Mouse (Mus musculus) forebrain, embryonic 11.5 days (tissue): Measurements from ENCODE around the gene Dao. TPM values are rescaled to one million over a fixed set of nuclear protein-coding genes. Genes with fewer than 3 reads are reported as not detected.

ENCODE experiments used
- ATAC-seq: fragments of 200-750 bp; cut with Nextera tagmentation; replicated peaks from 2 replicates; pipeline ENCODE4 v1.8.0; 2017; ENCODE audit warnings: moderate TSS enrichment; ENCODE audit not compliant: low FRiP score
- DNase-seq: peaks from one replicate; pipeline ENCODE4 v3.0.0-alpha.2; 2017; ENCODE audit warnings: low spot score
- H3K27ac ChIP-seq: fragments of 300-500 bp; sonication (generic); 2 replicates; pipeline ENCODE4 v1.5.1; 2014; ENCODE audit warnings: low read depth, low read length
- H3K27me3 ChIP-seq: fragments of 300-500 bp; sonication (generic); 2 replicates; pipeline ENCODE4 v1.6.1; 2014; ENCODE audit warnings: mild to moderate bottlenecking, low read length, mixed read lengths; ENCODE audit not compliant: control insufficient read depth, insufficient read depth
- H3K36me3 ChIP-seq: fragments of 300-500 bp; sonication (generic); 2 replicates; pipeline ENCODE4 v1.6.1; 2014; ENCODE audit warnings: mild to moderate bottlenecking, low read length, moderate library complexity, mixed read lengths; ENCODE audit not compliant: control insufficient read depth, insufficient read depth
- H3K4me1 ChIP-seq: fragments of 300-500 bp; sonication (generic); replicated peaks from 2 replicates; pipeline ENCODE4 v1.6.1; 2014; ENCODE audit warnings: low read length, mixed read lengths; ENCODE audit not compliant: control insufficient read depth, insufficient read depth
- H3K4me2 ChIP-seq: fragments of 300-500 bp; sonication (generic); 2 replicates; pipeline ENCODE4 v1.6.1; 2014; ENCODE audit warnings: low read depth, mild to moderate bottlenecking, low read length, moderate library complexity, mixed read lengths; ENCODE audit not compliant: severe bottlenecking
- H3K4me3 ChIP-seq: fragments of 300-500 bp; sonication (generic); 2 replicates; pipeline ENCODE4 v1.5.1; 2014; ENCODE audit warnings: low read depth, low read length
- H3K9ac ChIP-seq: fragments of 300-500 bp; sonication (generic); 2 replicates; pipeline ENCODE4 v1.6.1; 2014; ENCODE audit warnings: low read length
- H3K9me3 ChIP-seq: fragments of 300-500 bp; sonication (generic); 2 replicates; pipeline ENCODE4 v1.6.1; 2016; ENCODE audit warnings: low read length, mixed read lengths; ENCODE audit not compliant: control insufficient read depth
- WGBS: fragments of 180-500 bp; shearing (Covaris S2); extraction: QIAGEN DNeasy Blood & Tissue Kit; methylation state at CpG from one replicate; pipeline ENCODE4 v1.1.7; 2014; 5-methylcytosine and 5-hydroxymethylcytosine counted together
- polyA plus RNA-seq: library from polyadenylated mRNA; unstranded; fragments of >200 nt; fragmentation: Nextera tagmentation; extraction: Ambion mirVana; gene quantifications from 2 replicates; pipeline ENCODE4 v1.2.1, GENCODE M21; 2014

The Dao gene
- polyA plus RNA-seq, 1 experiment from 2014 or later, result not detected

- Histone ChIP-seq H3K27ac (no peak overlapping the region), H3K36me3 (no peaks in the 10 kb centered on the region), H3K27me3 (no peaks in the 10 kb centered on the region), H3K9ac (no peak overlapping the region), H3K4me3 (no peak overlapping the region), H3K4me1 (peaks cover 7% of the 10 kb centered on the region; the same call in 1 of the 2 replicates), H3K9me3 (no peaks in the 10 kb centered on the region; the same call in 1 of the 2 replicates), H3K4me2 (no peak overlapping the region)
- DNase-seq (no peak), ATAC-seq (no peak)
- 57% methylated on average over 2 of the region's 2 CpGs for WGBS
Observed at GRCm38 (mm10) chr5:113996458-113996857, 7.0 kb upstream of the Dao start.

GRCm38 (mm10) chr5:113999382-113999781 is 4.1 kb upstream of the Dao start:
- no peak for DNase-seq
- 72% methylated on average over 5 of the region's 5 CpGs for WGBS
- H3K27ac ChIP-seq, result no peak overlapping the region

GRCm38 (mm10) chr5:114004573-114004972 is 1.1 kb downstream of the Dao start:
- Histone ChIP-seq H3K9ac (no peak overlapping the region), H3K27me3 (no peaks in the 10 kb centered on the region), H3K4me2 (no peak overlapping the region), H3K4me1 (no peaks in the 10 kb centered on the region), H3K9me3 (no peaks in the 10 kb centered on the region; the same call in 1 of the 2 replicates), H3K4me3 (no peak overlapping the region), H3K36me3 (no peaks in the 10 kb centered on the region), H3K27ac (no peak overlapping the region)
- WGBS, result 85% methylated on average over 11 of the region's 11 CpGs
- ATAC-seq (no peak), DNase-seq (no peak)

More at GRCm38 (mm10) chr5:113999382-113999781, 4.1 kb upstream of the Dao start:
- Histone ChIP-seq H3K9me3 (no peaks in the 10 kb centered on the region; the same call in 1 of the 2 replicates), H3K4me3 (no peak overlapping the region), H3K9ac (no peak overlapping the region), H3K4me2 (no peak overlapping the region), H3K36me3 (no peaks in the 10 kb centered on the region), H3K4me1 (no peaks in the 10 kb centered on the region), H3K27me3 (no peaks in the 10 kb centered on the region)
- ATAC-seq, result no peak

- no peaks in the 10 kb centered on the region for H3K27me3 ChIP-seq
- no peak overlapping the region for H3K27ac ChIP-seq
- no peak overlapping the region for H3K9ac ChIP-seq
- 81% methylated on average over 5 of the region's 5 CpGs for whole genome bisulfite sequencing
- no peak overlapping the region for H3K4me3 ChIP-seq
- ATAC-seq (no peak), DNase-seq (no peak)
- no peak overlapping the region for H3K4me2 ChIP-seq
- H3K36me3 ChIP-seq, result no peaks in the 10 kb centered on the region
- H3K4me1 ChIP-seq, result no peaks in the 10 kb centered on the region
- no peaks in the 10 kb centered on the region; the same call in 1 of the 2 replicates for H3K9me3 ChIP-seq
Observed at GRCm38 (mm10) chr5:114005100-114005499, 1.6 kb downstream of the Dao start.

DNA sequence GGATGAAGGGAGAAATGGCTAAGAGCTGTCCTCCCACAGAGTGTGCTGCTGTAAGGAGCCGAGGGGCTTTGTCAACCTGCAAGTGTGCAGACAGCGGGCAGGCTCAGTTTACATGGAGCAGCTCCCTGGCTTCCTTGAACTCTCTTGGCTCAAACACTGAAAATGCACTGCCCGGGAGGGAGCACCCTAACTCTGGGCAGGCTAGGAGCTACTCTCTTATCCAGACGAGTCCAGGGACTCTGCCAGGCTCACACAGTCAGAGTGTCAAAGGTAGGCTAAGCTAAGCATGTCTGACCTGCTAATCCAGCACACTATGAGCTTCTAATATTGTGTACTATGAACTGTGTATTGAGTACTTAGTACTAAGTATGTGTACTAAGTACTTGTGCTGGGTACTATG is 3.5 kb downstream of the Dao start:
- Histone ChIP-seq H3K27ac (no peak overlapping the region), H3K9ac (no peak overlapping the region), H3K27me3 (no peaks in the 10 kb centered on the region), H3K36me3 (no peaks in the 10 kb centered on the region), H3K9me3 (no peaks in the 10 kb centered on the region), H3K4me3 (no peak overlapping the region), H3K4me1 (no peaks in the 10 kb centered on the region), H3K4me2 (no peak overlapping the region)
- 77% methylated on average over 4 of the region's 4 CpGs for WGBS
- no peak for ATAC-seq
- DNase-seq, result no peak

DNA sequence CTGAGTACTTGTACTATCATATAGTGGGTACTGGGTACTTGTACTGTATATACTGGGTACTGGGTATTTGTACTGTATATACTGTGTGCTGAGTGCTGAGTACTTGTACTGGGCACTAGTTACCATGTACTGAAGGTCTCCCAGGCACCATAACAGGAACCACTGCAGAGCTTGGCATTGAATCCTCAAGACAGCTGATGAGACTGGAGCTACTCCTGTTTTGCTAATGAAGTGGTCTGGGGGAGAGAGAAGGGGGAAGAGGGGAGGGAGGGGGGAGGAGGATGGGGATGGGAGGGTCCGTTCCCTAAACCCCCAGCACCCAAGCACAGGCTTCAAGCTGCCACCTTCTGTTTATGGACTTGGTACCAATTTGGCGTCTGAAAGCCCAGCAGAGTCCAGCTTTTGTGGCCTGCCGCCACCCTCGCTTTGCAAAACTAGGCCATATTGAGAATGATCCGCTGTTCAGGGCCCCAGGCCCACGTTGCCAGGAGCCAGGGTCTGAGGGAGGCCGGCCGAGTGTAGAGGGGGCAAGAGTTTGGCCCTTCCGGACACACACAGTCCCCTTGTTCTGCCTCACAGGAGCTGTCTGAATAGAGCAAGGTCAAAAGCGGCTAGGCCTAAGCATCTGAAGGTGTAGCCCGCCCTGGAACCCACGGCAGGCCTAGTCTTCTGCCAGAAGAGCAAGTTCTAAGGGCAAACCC is 4.4 kb downstream of the Dao start:
- Histone ChIP-seq H3K9me3 (no peaks in the 10 kb centered on the region), H3K4me3 (no peak overlapping the region), H3K27me3 (no peaks in the 10 kb centered on the region), H3K9ac (no peak overlapping the region), H3K36me3 (no peaks in the 10 kb centered on the region), H3K27ac (no peak overlapping the region), H3K4me1 (no peaks in the 10 kb centered on the region), H3K4me2 (no peak overlapping the region)
- DNase-seq (no peak), ATAC-seq (no peak)
- 83% methylated on average over 12 of the region's 12 CpGs for WGBS

- 73% methylated on average over 4 of the region's 4 CpGs for WGBS
Observed at GRCm38 (mm10) chr5:114009049-114009448, 5.5 kb downstream of the Dao start.

DNA sequence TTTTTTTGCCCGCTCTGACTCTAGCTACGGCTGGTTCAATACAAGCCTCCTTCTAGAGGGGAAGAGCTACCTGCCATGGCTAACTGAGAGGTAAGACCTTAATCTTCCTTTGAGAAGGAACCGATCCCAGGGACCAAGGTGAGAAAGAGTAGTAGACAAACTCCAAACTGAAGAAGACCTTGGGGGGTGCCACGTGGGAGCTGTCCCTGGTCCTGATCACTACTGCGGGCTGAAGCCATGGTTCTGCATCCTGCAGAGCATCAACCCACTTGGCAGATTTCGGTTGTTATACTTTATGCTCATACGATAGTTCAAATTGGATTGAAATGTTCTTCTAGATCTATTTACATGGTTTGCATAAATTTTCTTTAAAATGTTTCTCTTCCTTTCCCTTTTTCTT is 11.6 kb downstream of the Dao start:
- Histone ChIP-seq H3K27me3 (no peaks in the 10 kb centered on the region), H3K4me3 (no peak overlapping the region), H3K4me1 (no peaks in the 10 kb centered on the region), H3K9ac (no peak overlapping the region), H3K9me3 (no peaks in the 10 kb centered on the region), H3K4me2 (no peak overlapping the region), H3K36me3 (no peaks in the 10 kb centered on the region), H3K27ac (no peak overlapping the region)
- 67% methylated on average over 7 of the region's 7 CpGs for WGBS
- ATAC-seq (no peak), DNase-seq (no peak)

More at GRCm38 (mm10) chr5:114009049-114009448, 5.5 kb downstream of the Dao start:
- DNase-seq, result no peak
- H3K4me1 ChIP-seq, result no peaks in the 10 kb centered on the region
- ATAC-seq, result no peak
- H3K9me3 ChIP-seq, result no peaks in the 10 kb centered on the region
- no peak overlapping the region for H3K4me2 ChIP-seq
- no peak overlapping the region for H3K9ac ChIP-seq
- no peaks in the 10 kb centered on the region for H3K36me3 ChIP-seq
- H3K27me3 ChIP-seq, result no peaks in the 10 kb centered on the region
- H3K27ac ChIP-seq, result no peak overlapping the region
- H3K4me3 ChIP-seq, result no peak overlapping the region

DNA sequence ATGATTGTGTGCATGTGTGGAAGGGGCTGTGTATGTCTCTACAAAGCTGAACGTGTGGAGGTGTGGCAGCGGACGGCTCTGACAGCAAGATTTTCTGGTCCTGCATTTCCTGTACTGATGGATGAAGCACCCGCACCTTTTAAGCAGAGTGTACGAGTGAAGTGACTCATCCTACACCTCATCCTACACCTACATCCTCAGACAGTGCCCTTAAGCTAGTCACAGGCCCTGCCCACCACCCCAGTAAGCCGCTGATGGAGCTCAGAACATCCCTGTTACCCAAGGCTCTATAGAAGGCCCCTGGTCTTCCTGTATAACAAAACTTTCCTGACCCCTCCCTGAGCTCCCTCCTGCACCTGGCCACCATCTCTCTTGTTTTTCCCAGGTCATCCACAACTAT is 20.9 kb downstream of the Dao start:
- ATAC-seq (no peak), DNase-seq (no peak)
- no peak overlapping the region for H3K27ac ChIP-seq
- no peaks in the 10 kb centered on the region for H3K4me1 ChIP-seq
- no peak overlapping the region for H3K4me2 ChIP-seq
- no peaks in the 10 kb centered on the region for H3K9me3 ChIP-seq
- no peaks in the 10 kb centered on the region for H3K36me3 ChIP-seq
- no peak overlapping the region for H3K4me3 ChIP-seq
- H3K27me3 ChIP-seq, result no peaks in the 10 kb centered on the region
- no peak overlapping the region for H3K9ac ChIP-seq
- WGBS, result 59% methylated on average over 6 of the region's 6 CpGs
